Mouse (Mus musculus): ENCODE data around the gene Gm26965. TPM values are rescaled to one million over a fixed set of nuclear protein-coding genes. Genes with fewer than 3 reads are reported as not detected.
A peak's percentile ranks its signal among the peaks of the same experiment; 100 is the strongest.

The Gm26965 gene
- polyA plus RNA-seq (2015; fragmentation: Nextera tagmentation; extraction: Ambion mirVana): not detected in 2 replicates

DNA sequence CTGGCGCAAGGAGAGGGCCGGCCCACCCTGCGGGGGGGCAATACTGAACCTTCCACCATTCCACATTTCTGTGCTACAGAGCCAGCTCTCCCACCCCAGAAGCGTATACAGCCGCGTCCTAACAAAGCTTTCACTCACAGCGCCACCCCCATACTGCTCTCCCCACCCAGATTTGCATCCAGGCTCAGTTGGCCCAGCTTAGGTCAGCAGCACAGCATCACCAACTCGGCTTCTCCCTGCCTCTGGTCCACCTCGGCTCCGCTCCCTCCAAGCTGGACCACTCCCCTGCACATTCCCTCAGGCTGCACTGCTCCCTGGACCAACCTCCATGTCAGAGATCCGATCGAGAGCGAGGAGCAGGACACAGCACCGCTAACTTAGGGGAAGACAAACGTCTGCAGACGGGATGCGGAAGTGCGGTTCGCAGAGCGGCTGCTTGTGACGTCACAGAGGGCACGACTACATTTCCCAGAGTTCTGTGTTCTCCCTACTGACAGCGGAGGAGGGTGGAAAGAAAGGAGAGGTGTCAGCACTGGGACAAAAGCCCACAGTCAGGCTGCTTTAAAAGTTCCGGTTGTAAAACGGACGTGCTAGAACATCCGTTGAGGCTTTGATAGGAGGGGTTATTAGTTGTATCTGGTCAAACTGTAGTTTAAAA lies at the start of gene Gm26965, which contains the start of gene Zfp87:
Gene Gm26965 (minus strand): TSS at position 399 of the 658 bp plus-strand sequence.
Gene Zfp87 (minus strand): TSS at position 425 of the 658 bp plus-strand sequence.
- peak within 1 kb of the TSS; percentile 98 for H3K4me3 ChIP-seq (ENCODE audit: low read length)
- under 1% methylated on average over 27 of the region's 27 CpGs for WGBS
- peaks cover 15% of the 10 kb centered on the region for H3K4me1 ChIP-seq (ENCODE audit: control insufficient read depth, insufficient read depth, low read length)
- H3K4me2 ChIP-seq (ENCODE audit: low read depth, low read length): peak within 1 kb of the TSS; percentile 95
- peak; percentile 97 for ATAC-seq (replicated peaks; ENCODE audit: extremely low read depth, insufficient read depth, low FRiP score)
- no peaks in the 10 kb centered on the region for H3K9me3 ChIP-seq (replicated peaks; ENCODE audit: control insufficient read depth, low read length)
- H3K27ac ChIP-seq (ENCODE audit: low read length): peak within 1 kb of the TSS; percentile 76
- H3K27me3 ChIP-seq (ENCODE audit: control insufficient read depth, insufficient read depth, low read length): no peaks in the 10 kb centered on the region
- peaks cover 3% of the 10 kb centered on the region; the same call in 1 of the 2 replicates for H3K36me3 ChIP-seq (ENCODE audit: control insufficient read depth, insufficient read depth)
- peak within 1 kb of the TSS; percentile 89 for H3K9ac ChIP-seq (ENCODE audit: low read length)

DNA sequence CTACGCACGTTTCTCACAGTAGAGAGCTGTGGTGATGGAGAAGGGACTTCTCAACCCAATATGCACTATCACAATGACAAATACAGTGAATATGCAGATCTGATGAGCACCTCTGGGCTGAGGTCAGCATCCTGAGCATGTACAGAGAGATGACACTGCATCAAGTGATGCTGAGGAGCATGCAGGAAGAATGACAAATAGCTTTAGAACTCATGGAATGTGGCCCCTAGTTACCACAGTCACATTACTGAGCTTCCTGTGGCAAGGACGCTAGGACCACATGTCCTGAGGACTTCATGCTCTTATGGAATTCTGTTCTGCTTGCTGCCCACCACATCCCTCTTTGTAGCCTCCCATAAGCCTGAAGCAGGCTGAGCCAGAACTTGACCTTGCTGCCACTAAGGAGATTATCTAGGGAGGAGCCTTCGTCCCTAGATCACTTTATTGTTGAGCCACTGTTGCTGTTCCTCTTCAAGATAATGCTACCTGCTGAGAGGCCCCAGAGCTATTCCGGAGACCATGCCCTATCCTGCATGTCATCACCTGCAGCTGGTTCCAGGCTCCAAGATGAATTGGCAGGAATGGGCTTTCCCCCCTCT lies 46.7 kb upstream of the Gm26965 start:
- no peaks in the 10 kb centered on the region for H3K36me3 ChIP-seq (ENCODE audit: control insufficient read depth, insufficient read depth)
- no peak overlapping the region for H3K4me3 ChIP-seq (ENCODE audit: low read length)
- no peak overlapping the region for H3K27ac ChIP-seq (ENCODE audit: low read length)
- H3K4me1 ChIP-seq (ENCODE audit: control insufficient read depth, insufficient read depth, low read length): no peaks in the 10 kb centered on the region
- no peaks in the 10 kb centered on the region for H3K27me3 ChIP-seq (ENCODE audit: control insufficient read depth, insufficient read depth, low read length)
- no peak overlapping the region for H3K4me2 ChIP-seq (ENCODE audit: low read depth, low read length)
- H3K9ac ChIP-seq (ENCODE audit: low read length): no peak overlapping the region
- no peak for ATAC-seq (replicated peaks; ENCODE audit: extremely low read depth, insufficient read depth, low FRiP score)
- H3K9me3 ChIP-seq (replicated peaks; ENCODE audit: control insufficient read depth, low read length): no peaks in the 10 kb centered on the region
- WGBS: 61% methylated on average over 5 of the region's 5 CpGs

GRCm38 (mm10) chr13:67553730-67554129 lies 27.8 kb upstream of the Gm26965 start, which contains the start of gene Zfp748:
Gene Zfp748, minus strand, starts transcription at chr13:67553830.
- H3K4me2 ChIP-seq (ENCODE audit: low read depth, low read length): peak within 1 kb of the TSS; percentile 71
- H3K27ac ChIP-seq (ENCODE audit: low read length): peak within 1 kb of the TSS; percentile 89
- peak within 1 kb of the TSS; percentile 88 for H3K9ac ChIP-seq (ENCODE audit: low read length)
- H3K4me3 ChIP-seq (ENCODE audit: low read length): peak within 1 kb of the TSS; percentile 88
- H3K9me3 ChIP-seq (replicated peaks; ENCODE audit: control insufficient read depth, low read length): 0 out of 2 replicates have a peak, but pooled peaks cover 2% of the 10 kb centered on the region
- 81% methylated on average over 4 of the region's 4 CpGs for WGBS
- peaks cover 11% of the 10 kb centered on the region for H3K4me1 ChIP-seq (ENCODE audit: control insufficient read depth, insufficient read depth, low read length)
- H3K27me3 ChIP-seq (ENCODE audit: control insufficient read depth, insufficient read depth, low read length): no peaks in the 10 kb centered on the region
- ATAC-seq (replicated peaks; ENCODE audit: extremely low read depth, insufficient read depth, low FRiP score): no peak
- no peaks in the 10 kb centered on the region for H3K36me3 ChIP-seq (ENCODE audit: control insufficient read depth, insufficient read depth)

DNA sequence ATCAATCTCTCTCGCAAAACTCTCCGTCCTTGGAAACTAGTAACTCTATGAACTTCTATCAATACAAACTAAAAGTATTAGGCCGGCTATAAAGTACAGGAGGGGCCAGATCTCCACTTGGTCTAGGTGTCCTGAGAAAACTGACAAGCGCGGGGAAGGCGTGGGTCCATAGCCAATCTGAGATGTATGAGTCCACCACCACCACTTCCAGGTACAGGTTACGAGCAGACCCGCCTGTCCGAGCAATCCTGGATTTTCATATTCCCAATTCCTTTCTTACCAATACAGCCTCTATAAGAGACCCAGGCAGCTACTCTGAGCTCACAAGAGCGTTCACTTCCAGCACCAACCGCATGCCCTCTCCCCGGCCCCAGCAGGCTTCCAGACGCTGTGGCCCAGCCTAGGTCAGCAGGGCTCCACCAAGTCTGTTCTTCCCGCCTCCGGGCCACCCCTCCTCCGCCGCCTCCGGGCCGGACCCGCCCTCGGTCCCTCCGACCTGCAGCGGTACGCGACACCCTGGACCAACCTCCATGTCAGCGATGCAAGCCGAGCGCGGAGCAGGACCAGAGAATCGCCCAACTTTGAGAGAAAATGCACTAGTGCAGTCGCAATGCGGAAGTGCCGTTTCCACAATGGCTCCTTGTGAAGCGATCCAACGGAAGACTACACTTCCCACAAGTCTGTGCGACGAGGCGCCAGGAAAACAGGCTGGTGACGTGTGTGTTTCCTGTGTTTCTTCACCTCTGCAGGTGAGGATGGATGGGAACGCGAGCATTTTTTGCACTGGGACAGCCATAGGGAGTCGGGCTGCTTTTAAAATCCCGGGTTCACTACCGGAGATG lies 26.8 kb upstream of the Gm26965 start:
- peak; percentile 96 for ATAC-seq (replicated peaks; ENCODE audit: extremely low read depth, insufficient read depth, low FRiP score)
- WGBS: under 1% methylated on average over 44 of the region's 44 CpGs
- peak overlapping the region; percentile 88 for H3K9ac ChIP-seq (ENCODE audit: low read length)

DNA sequence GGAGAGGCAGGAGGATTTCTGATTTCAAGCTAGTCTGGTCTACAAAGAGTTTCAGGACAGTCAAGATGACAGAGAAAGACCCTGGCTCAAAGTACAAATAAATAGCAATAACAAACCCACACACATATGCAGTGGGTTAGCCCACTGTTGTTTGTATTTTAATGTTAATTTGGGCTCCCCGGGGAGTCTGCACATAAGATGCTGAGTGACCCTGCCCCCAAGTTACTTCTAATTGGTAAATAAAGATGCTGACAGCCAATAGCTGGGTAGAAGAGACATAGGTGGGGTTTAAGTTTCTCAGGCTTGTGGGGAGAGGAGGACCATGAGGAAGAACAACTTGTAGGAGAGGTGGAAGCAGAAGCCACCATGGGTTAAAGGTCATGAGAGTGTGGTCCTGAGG lies 20.0 kb upstream of the Gm26965 start:
- Histone ChIP-seq H3K9ac (ENCODE audit: low read length) (no peak overlapping the region), H3K36me3 (ENCODE audit: control insufficient read depth, insufficient read depth) (peaks cover 36% of the 10 kb centered on the region), H3K4me1 (ENCODE audit: control insufficient read depth, insufficient read depth, low read length) (no peaks in the 10 kb centered on the region), H3K4me2 (ENCODE audit: low read depth, low read length) (no peak overlapping the region), H3K27ac (ENCODE audit: low read length) (no peak overlapping the region), H3K27me3 (ENCODE audit: control insufficient read depth, insufficient read depth, low read length) (no peaks in the 10 kb centered on the region), H3K4me3 (ENCODE audit: low read length) (no peak overlapping the region), H3K9me3 (replicated peaks; ENCODE audit: control insufficient read depth, low read length) (no peaks in the 10 kb centered on the region)
- WGBS: 93% methylated on average over 1 of the region's 1 CpGs
- ATAC-seq (replicated peaks; ENCODE audit: extremely low read depth, insufficient read depth, low FRiP score): no peak

More for the DNA sequence above, 26.8 kb upstream of the Gm26965 start:
- Histone ChIP-seq H3K4me3 (ENCODE audit: low read length) (peak overlapping the region; percentile 88), H3K9me3 (replicated peaks; ENCODE audit: control insufficient read depth, low read length) (no peaks in the 10 kb centered on the region), H3K4me1 (ENCODE audit: control insufficient read depth, insufficient read depth, low read length) (peaks cover 11% of the 10 kb centered on the region), H3K36me3 (ENCODE audit: control insufficient read depth, insufficient read depth) (no peaks in the 10 kb centered on the region), H3K4me2 (ENCODE audit: low read depth, low read length) (peak overlapping the region; percentile 71), H3K27me3 (ENCODE audit: control insufficient read depth, insufficient read depth, low read length) (no peaks in the 10 kb centered on the region), H3K27ac (ENCODE audit: low read length) (peak overlapping the region; percentile 89)

DNA sequence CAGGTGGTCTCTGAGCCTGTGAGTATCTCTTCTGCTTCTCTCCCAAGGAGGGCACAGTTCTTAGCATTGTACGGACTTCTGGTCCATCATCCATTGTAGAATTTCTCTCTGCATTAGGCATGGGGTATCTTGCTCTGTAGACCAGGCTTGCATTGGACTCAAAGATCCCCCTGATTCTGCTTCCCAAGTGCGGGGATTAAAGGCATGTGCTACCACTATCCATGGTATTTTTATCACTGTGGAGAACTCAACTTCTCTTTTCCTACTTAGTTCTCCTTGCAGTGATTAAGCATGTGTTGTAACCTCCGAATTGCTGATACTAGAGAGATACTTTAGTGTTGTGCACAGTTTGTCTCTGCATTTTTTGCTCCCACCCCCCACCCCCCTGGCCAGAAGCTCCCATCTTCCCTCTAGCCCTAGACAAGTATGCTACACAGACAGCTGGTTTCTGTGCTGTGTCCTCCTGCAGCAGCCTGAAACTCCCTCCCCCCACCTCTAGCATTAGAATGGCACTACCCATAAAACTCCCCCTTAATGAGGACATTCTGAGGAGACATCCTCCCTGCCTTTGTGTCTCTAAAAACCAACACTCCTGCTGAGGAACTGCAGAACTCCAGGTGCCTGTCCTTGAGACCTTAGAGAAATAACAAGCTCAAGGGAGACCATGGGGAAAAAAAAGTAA lies 1.2 kb upstream of the Gm26965 start:
- Histone ChIP-seq H3K4me1 (ENCODE audit: control insufficient read depth, insufficient read depth, low read length) (peaks cover 15% of the 10 kb centered on the region), H3K9me3 (replicated peaks; ENCODE audit: control insufficient read depth, low read length) (no peaks in the 10 kb centered on the region), H3K27me3 (ENCODE audit: control insufficient read depth, insufficient read depth, low read length) (no peaks in the 10 kb centered on the region), H3K27ac (ENCODE audit: low read length) (no peak overlapping the region), H3K9ac (ENCODE audit: low read length) (no peak overlapping the region), H3K4me2 (ENCODE audit: low read depth, low read length) (no peak overlapping the region), H3K4me3 (ENCODE audit: low read length) (no peak overlapping the region), H3K36me3 (ENCODE audit: control insufficient read depth, insufficient read depth) (no peaks in the 10 kb centered on the region)
- WGBS: 70% methylated on average over 3 of the region's 3 CpGs
- ATAC-seq (replicated peaks; ENCODE audit: extremely low read depth, insufficient read depth, low FRiP score): no peak

- 0 out of 2 replicates have a peak, but pooled peaks cover 1% of the 10 kb centered on the region for H3K9me3 ChIP-seq (replicated peaks; ENCODE audit: control insufficient read depth, low read length)
- no peak overlapping the region for H3K27ac ChIP-seq (ENCODE audit: low read length)
- H3K36me3 ChIP-seq (ENCODE audit: control insufficient read depth, insufficient read depth): peaks cover 2% of the 10 kb centered on the region; the same call in 1 of the 2 replicates
- WGBS: 82% methylated on average over 1 of the region's 1 CpGs
- H3K27me3 ChIP-seq (ENCODE audit: control insufficient read depth, insufficient read depth, low read length): no peaks in the 10 kb centered on the region
- no peak for ATAC-seq (replicated peaks; ENCODE audit: extremely low read depth, insufficient read depth, low FRiP score)
- H3K4me1 ChIP-seq (ENCODE audit: control insufficient read depth, insufficient read depth, low read length): peaks cover 7% of the 10 kb centered on the region
- H3K9ac ChIP-seq (ENCODE audit: low read length): no peak overlapping the region
- H3K4me3 ChIP-seq (ENCODE audit: low read length): no peak overlapping the region
- H3K4me2 ChIP-seq (ENCODE audit: low read depth, low read length): peak overlapping the region; percentile 91; the same call in 1 of the 2 replicates
These were observed 25.0 kb downstream of the Gm26965 start for GRCm38 (mm10) chr13:67500908-67501307.

GRCm38 (mm10) chr13:67500084-67500719 lies 25.7 kb downstream of the Gm26965 start, which contains the start of gene Zfp58:
Gene Zfp58, minus strand, starts transcription at chr13:67500555.
- 0 out of 2 replicates have a peak, but pooled peaks cover 3% of the 10 kb centered on the region for H3K9me3 ChIP-seq (replicated peaks; ENCODE audit: control insufficient read depth, low read length)
- H3K27me3 ChIP-seq (ENCODE audit: control insufficient read depth, insufficient read depth, low read length): no peaks in the 10 kb centered on the region
- H3K4me1 ChIP-seq (ENCODE audit: control insufficient read depth, insufficient read depth, low read length): peaks cover 7% of the 10 kb centered on the region
- H3K27ac ChIP-seq (ENCODE audit: low read length): peak within 1 kb of the TSS; percentile 40
- peak; percentile 97 for ATAC-seq (replicated peaks; ENCODE audit: extremely low read depth, insufficient read depth, low FRiP score)
- H3K36me3 ChIP-seq (ENCODE audit: control insufficient read depth, insufficient read depth): peaks cover 5% of the 10 kb centered on the region
- peak within 1 kb of the TSS; percentile 91 for H3K4me2 ChIP-seq (ENCODE audit: low read depth, low read length)
- H3K9ac ChIP-seq (ENCODE audit: low read length): peak within 1 kb of the TSS; percentile 90
- H3K4me3 ChIP-seq (ENCODE audit: low read length): peak within 1 kb of the TSS; percentile 97
- under 1% methylated on average over 22 of the region's 22 CpGs for WGBS
